Mouse (Mus musculus) heart, embryonic 11.5 days (tissue): ENCODE data around the gene Iffo2. TPM values are rescaled to one million over a fixed set of nuclear protein-coding genes. Genes with fewer than 3 reads are reported as not detected.
"Not testable (repeated sequence)": the region's sequence is repeated elsewhere in the genome, so short reads cannot be mapped to it uniquely, and the experiment has no call there.

Experiments used
- ATAC-seq: fragments of 200-750 bp; cut with Nextera tagmentation; replicated peaks from 2 replicates; pipeline ENCODE4 v1.8.0; 2017; ENCODE audit warnings: moderate library complexity; ENCODE audit not compliant: insufficient number of reproducible peaks, low FRiP score, low TSS enrichment
- H3K27ac ChIP-seq: fragments of 300-500 bp; sonication (generic); 2 replicates; pipeline ENCODE4 v1.5.1; 2014; ENCODE audit warnings: mild to moderate bottlenecking, low read depth, low read length
- H3K27me3 ChIP-seq: fragments of 300-500 bp; sonication (generic); 2 replicates; pipeline ENCODE4 v1.6.1; 2014; ENCODE audit warnings: mild to moderate bottlenecking, low read length, mixed read lengths; ENCODE audit not compliant: control insufficient read depth, insufficient read depth
- H3K36me3 ChIP-seq: fragments of 300-500 bp; sonication (generic); 2 replicates; pipeline ENCODE4 v1.6.1; 2014; ENCODE audit warnings: mild to moderate bottlenecking, low read length, moderate library complexity, mixed read lengths; ENCODE audit not compliant: control insufficient read depth, insufficient read depth
- H3K4me1 ChIP-seq: fragments of 300-500 bp; sonication (generic); 2 replicates; pipeline ENCODE4 v1.6.1; 2014; ENCODE audit warnings: low read length; ENCODE audit not compliant: control insufficient read depth, insufficient read depth
- H3K4me2 ChIP-seq: fragments of 300-500 bp; sonication (generic); 2 replicates; pipeline ENCODE4 v1.6.1; 2014; ENCODE audit warnings: mild to moderate bottlenecking, moderate library complexity
- H3K4me3 ChIP-seq: fragments of 300-500 bp; sonication (generic); 2 replicates; pipeline ENCODE4 v1.5.1; 2014; ENCODE audit warnings: low read depth, low read length
- H3K9ac ChIP-seq: fragments of 300-500 bp; sonication (generic); 2 replicates; pipeline ENCODE4 v1.6.1; 2014; ENCODE audit warnings: mild to moderate bottlenecking, low read depth, low read length, moderate library complexity
- H3K9me3 ChIP-seq: fragments of 300-500 bp; sonication (generic); replicated peaks from 2 replicates; pipeline ENCODE4 v1.6.1; 2016; ENCODE audit warnings: low read length; ENCODE audit not compliant: control insufficient read depth
- WGBS: fragments of 180-500 bp; shearing (Covaris S2); extraction: QIAGEN DNeasy Blood & Tissue Kit; methylation state at CpG from one replicate; pipeline ENCODE4 v1.1.7; 2014; ENCODE audit not compliant: insufficient replicate concordance; 5-methylcytosine and 5-hydroxymethylcytosine counted together
- polyA plus RNA-seq: library from polyadenylated mRNA; unstranded; fragments of >200 nt; fragmentation: Nextera tagmentation; extraction: Ambion mirVana; gene quantifications from 2 replicates; pipeline ENCODE4 v1.2.1, GENCODE M21; 2014

The Iffo2 gene
- polyA plus RNA-seq = 2.2 and 2.7 TPM in 2 replicates

DNA sequence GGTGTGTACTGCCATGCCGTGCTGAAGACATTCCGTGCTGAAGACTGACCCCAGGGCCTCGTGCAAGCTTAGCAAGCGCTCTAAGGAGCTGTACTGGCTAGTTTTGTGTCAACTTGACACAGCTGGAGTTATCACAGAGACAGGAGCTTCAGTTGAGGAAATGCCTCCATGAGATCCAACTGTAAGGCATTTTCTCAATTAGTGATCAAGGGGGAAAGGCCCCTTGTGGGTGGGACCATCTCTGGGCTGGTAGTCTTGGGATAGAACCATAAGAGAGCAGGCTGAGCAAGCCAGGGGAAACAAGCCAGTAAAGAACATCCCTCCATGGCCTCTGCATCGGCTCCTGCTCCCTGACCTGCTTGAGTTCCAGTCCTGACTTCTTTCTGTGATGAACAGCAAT is at the start of gene Iffo2:
Iffo2 (plus strand) TSS at position 301 of the 400 bp plus-strand sequence.
- not testable (repeated sequence) for H3K9me3 ChIP-seq, ATAC-seq, H3K27me3 ChIP-seq, H3K9ac ChIP-seq, H3K4me1 ChIP-seq, H3K27ac ChIP-seq, H3K4me2 ChIP-seq, H3K4me3 ChIP-seq, H3K36me3 ChIP-seq
- 73% methylated on average over 5 of the region's 5 CpGs for whole genome bisulfite sequencing

DNA sequence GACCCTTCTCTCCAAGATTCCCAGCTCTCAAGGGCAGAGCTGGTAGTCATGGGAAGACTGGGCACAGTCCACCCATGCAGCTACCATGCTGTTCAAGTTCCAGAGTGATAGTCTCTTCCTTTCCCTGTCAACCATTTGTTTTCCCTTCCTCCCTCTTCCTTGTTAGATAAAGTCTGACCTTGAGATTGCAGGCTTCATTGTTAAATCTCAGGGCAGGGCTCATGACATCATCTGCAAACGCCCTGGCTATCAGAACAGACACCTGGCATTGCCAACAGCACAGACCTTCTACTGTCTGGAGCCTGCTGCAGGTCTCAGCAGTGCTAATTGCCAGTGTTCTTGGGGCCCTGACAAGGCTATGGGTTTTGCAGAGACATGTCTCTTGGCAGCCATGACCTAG is 48.9 kb upstream of the Iffo2 start:
- Histone ChIP-seq H3K36me3 (peaks cover 51% of the 10 kb centered on the region), H3K4me3 (no peak overlapping the region), H3K9me3 (no peaks in the 10 kb centered on the region), H3K9ac (no peak overlapping the region), H3K27ac (no peak overlapping the region; the same call in 1 of the 2 replicates), H3K4me1 (peaks cover 7% of the 10 kb centered on the region), H3K4me2 (no peak overlapping the region), H3K27me3 (no peaks in the 10 kb centered on the region)
- WGBS = 71% methylated on average over 1 of the region's 1 CpGs
- no peak for ATAC-seq

DNA sequence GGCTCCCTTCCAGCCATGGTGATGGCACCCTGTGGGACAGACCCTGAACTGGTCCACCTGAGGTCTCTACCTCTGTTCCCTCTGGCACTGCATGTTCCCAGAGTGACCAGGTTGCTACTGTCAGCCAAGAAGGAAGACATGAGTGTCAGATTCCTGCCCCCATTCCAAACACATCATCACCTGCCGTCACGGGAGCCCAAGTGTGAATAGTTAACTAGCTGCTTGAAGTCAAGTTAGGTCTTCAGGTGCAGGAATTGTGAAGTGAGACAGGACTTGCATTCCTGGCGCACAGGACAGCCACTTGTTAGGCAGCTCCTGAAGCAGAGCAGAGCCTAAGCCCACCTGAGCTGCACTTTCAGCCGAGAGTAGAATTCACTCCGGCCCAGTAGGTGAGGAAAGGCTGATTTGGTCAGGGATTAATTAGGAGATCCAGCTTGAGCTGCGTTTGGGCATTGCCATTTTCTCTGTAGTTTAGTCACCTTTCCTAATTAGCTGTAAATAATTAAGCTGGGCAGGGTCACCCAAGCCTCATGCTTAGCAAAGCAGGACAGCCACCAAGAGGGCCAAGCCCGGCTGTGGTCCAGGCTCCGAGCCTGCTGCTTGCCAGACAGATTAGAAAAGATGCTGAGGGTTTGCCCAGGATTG is 46.8 kb upstream of the Iffo2 start:
- WGBS = 90% methylated on average over 8 of the region's 8 CpGs
- Histone ChIP-seq H3K4me2 (no peak overlapping the region), H3K27me3 (no peaks in the 10 kb centered on the region), H3K4me1 (peaks cover 7% of the 10 kb centered on the region), H3K4me3 (no peak overlapping the region), H3K9me3 (no peaks in the 10 kb centered on the region), H3K36me3 (peaks cover 63% of the 10 kb centered on the region), H3K9ac (no peak overlapping the region), H3K27ac (no peak overlapping the region)
- ATAC-seq = no peak

DNA sequence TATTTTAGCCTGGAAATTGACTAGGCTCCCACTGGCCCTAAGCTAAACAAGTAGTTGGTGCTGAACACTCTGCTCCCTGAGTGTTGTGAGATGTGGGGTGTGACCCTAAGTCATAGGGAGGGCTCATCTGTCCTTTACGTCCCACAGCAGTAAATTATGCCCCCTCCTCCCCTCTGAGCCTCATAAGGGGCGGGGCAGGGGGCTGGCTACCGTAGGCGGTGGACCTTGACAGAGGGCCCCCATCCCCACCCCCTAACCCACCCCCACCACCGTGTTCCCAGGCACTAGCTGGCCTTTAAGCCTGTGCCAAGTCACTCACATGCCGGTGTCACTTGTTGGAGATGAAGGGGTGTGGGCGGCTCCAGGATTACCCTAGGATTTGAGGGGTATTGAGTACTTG is 45.9 kb upstream of the Iffo2 start:
- H3K4me1 ChIP-seq = peaks cover 7% of the 10 kb centered on the region
- no peak overlapping the region for H3K9ac ChIP-seq
- 92% methylated on average over 7 of the region's 7 CpGs for WGBS
- no peaks in the 10 kb centered on the region for H3K27me3 ChIP-seq
- H3K36me3 ChIP-seq = peaks cover 54% of the 10 kb centered on the region
- H3K4me2 ChIP-seq = no peak overlapping the region
- no peaks in the 10 kb centered on the region for H3K9me3 ChIP-seq
- ATAC-seq = no peak
- no peak overlapping the region for H3K27ac ChIP-seq
- no peak overlapping the region for H3K4me3 ChIP-seq

DNA sequence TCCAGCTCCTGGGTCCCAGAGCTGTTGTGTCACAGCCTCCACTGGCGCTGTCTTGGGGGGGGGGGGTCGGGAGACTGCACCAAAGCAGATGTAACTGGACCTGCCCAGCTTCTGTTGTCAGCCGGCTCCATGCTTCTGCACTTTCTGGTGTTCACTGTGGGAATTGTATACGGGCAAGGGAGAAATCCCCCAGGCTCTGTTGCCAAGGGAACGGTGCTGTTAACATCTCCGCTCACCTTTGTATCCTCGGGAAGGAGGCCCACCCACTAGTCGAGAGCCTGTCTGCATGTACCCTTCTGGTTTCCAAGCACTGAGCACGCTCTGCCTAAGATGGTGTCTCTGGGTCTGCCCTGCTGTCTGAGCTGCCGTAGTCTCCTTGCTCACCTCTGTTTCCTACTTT is 43.3 kb upstream of the Iffo2 start:
- Histone ChIP-seq H3K36me3 (peaks cover 49% of the 10 kb centered on the region), H3K4me2 (no peak overlapping the region), H3K9me3 (no peaks in the 10 kb centered on the region), H3K9ac (no peak overlapping the region), H3K4me1 (peaks cover 7% of the 10 kb centered on the region), H3K27me3 (no peaks in the 10 kb centered on the region), H3K27ac (no peak overlapping the region), H3K4me3 (no peak overlapping the region)
- ATAC-seq = no peak
- 80% methylated on average over 10 of the region's 10 CpGs for WGBS

DNA sequence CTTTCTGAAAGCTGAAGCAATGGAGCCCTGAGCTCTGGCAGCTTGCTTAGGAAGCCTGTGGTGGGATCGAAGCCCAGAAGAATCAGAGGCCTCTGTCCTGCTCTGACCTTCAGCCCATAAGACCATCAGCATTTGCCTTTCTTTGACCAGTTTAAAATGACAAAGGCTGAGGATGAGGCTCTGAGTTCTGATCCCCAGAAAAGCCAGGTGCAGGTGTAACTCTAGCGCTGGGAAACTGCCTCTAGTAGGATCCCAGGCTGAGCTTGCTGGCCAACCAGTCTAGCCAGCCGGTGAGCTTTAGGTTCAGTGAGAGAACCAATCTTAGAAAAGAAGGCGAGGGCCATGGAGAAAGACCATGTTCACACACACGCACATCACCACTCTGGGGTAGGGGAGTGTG is 42.0 kb upstream of the Iffo2 start:
- no peak overlapping the region for H3K27ac ChIP-seq
- H3K4me2 ChIP-seq = no peak overlapping the region
- H3K9ac ChIP-seq = no peak overlapping the region
- no peak overlapping the region for H3K4me3 ChIP-seq
- peaks cover 38% of the 10 kb centered on the region for H3K36me3 ChIP-seq
- ATAC-seq = no peak
- H3K27me3 ChIP-seq = no peaks in the 10 kb centered on the region
- peaks cover 14% of the 10 kb centered on the region for H3K4me1 ChIP-seq
- WGBS = 90% methylated on average over 5 of the region's 5 CpGs
- H3K9me3 ChIP-seq = no peaks in the 10 kb centered on the region

DNA sequence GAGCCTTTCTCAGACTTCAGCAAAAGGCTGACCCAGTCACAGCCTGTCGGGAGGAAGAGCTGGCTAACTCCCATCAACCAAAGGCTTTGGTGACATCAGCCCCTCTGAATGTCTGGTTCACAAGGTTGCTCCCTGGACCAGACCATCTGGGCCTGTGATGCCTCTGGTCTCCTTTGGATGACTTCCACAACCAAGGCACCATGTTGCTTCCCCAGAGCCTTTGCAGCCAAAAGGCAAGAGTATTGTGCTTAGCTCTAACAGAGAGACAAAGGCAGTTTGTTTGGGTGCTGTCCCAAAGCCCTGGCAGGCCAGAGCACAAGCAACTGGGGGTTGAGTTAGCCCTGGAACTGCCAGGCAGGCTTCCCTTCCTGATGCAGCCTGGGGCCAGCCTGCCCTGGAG is 40.4 kb upstream of the Iffo2 start:
- Histone ChIP-seq H3K4me2 (no peak overlapping the region), H3K36me3 (peaks cover 31% of the 10 kb centered on the region), H3K4me3 (no peak overlapping the region), H3K9ac (no peak overlapping the region), H3K27ac (no peak overlapping the region), H3K9me3 (no peaks in the 10 kb centered on the region), H3K4me1 (peaks cover 14% of the 10 kb centered on the region), H3K27me3 (no peaks in the 10 kb centered on the region)
- no peak for ATAC-seq
- 80% methylated on average over 1 of the region's 1 CpGs for WGBS

DNA sequence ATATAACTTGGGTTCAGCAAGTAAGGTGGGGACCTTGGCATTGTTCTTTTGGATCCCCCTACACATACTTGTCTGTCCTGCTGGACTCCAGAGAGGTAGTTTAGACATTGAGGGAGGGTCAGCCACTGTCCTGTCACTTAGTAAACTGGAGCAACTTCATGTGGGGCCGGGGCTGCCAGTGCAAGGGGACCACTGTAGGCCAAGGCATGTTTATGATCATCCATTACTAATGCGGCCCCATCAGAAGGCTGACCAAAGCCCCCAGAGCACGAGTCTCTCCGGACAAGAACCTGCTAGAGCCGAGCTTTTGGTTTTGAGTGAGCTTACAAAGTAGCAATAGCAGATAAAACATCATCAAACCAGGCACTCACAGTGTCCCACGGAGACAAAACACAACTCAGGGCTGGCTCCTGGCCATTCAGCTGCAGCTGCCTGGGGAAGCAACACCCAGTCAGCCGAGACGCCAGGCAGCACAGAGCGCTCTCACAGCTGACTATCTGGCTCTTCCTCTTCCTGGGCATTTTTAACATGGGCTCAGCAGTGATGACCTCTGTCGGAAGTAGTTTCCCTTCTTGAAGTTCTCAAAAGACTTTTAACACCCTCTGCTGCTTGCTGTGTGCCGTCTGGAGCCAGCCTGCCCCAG is 39.8 kb upstream of the Iffo2 start:
- H3K9ac ChIP-seq = no peak overlapping the region
- no peak overlapping the region for H3K4me2 ChIP-seq
- no peak for ATAC-seq
- no peak overlapping the region for H3K4me3 ChIP-seq
- no peaks in the 10 kb centered on the region for H3K9me3 ChIP-seq
- peaks cover 27% of the 10 kb centered on the region for H3K36me3 ChIP-seq
- no peak overlapping the region for H3K27ac ChIP-seq
- peaks cover 14% of the 10 kb centered on the region for H3K4me1 ChIP-seq
- no peaks in the 10 kb centered on the region for H3K27me3 ChIP-seq
- 76% methylated on average over 11 of the region's 11 CpGs for WGBS
